Mouse (Mus musculus) heart, embryonic 14.5 days (tissue): ENCODE data around the gene C8b. TPM values are rescaled to one million over a fixed set of nuclear protein-coding genes. Genes with fewer than 3 reads are reported as not detected.

ENCODE experiments used
- ATAC-seq: fragments of 200-750 bp; cut with Nextera tagmentation; 2 replicates; pipeline ENCODE4 v1.8.0; 2017; ENCODE audit warnings: low read depth, moderate TSS enrichment; ENCODE audit not compliant: insufficient number of reproducible peaks, insufficient read depth, low FRiP score
- H3K27ac ChIP-seq, 2 experiments: fragments of 200-500 bp in 1 of 2; fragments of 300-500 bp in 1 of 2; sonication (generic) in 1 of 2; replicated peaks in 1 of 2; 2 replicates each; pipeline ENCODE4 v1.5.1; 2012 to 2014; ENCODE audit warnings: low read depth in 2 of 2, low read length in 2 of 2, control low read depth in 1 of 2, mild to moderate bottlenecking in 1 of 2, mixed read lengths in 1 of 2; ENCODE audit not compliant: control insufficient read depth in 1 of 2, insufficient read depth in 1 of 2
- H3K27me3 ChIP-seq: fragments of 300-500 bp; sonication (generic); 2 replicates; pipeline ENCODE4 v1.6.1; 2014; ENCODE audit warnings: mild to moderate bottlenecking, low read length, control low read depth; ENCODE audit not compliant: control insufficient read depth, insufficient read depth
- H3K36me3 ChIP-seq: fragments of 300-500 bp; sonication (generic); 2 replicates; pipeline ENCODE4 v1.6.1; 2014; ENCODE audit warnings: mild to moderate bottlenecking, control low read depth, low read length, mixed read lengths; ENCODE audit not compliant: control insufficient read depth, insufficient read depth
- H3K4me1 ChIP-seq, 2 experiments: fragments of 200-500 bp in 1 of 2; fragments of 300-500 bp in 1 of 2; sonication (generic) in 1 of 2; 2 replicates each; pipeline ENCODE4 v1.6.1; 2012 to 2014; ENCODE audit warnings: low read length in 2 of 2, control low read depth in 1 of 2, mixed read lengths in 1 of 2; ENCODE audit not compliant: control insufficient read depth in 2 of 2, insufficient read depth in 2 of 2
- H3K4me2 ChIP-seq: fragments of 300-500 bp; sonication (generic); 2 replicates; pipeline ENCODE4 v1.6.1; 2014; ENCODE audit warnings: mild to moderate bottlenecking, low read length
- H3K4me3 ChIP-seq, 2 experiments: fragments of 200-500 bp in 1 of 2; fragments of 300-500 bp in 1 of 2; sonication (generic) in 1 of 2; 2 replicates each; pipeline ENCODE4 v1.5.1; 2012 to 2014; ENCODE audit warnings: low read length in 2 of 2, mild to moderate bottlenecking in 2 of 2, control low read depth in 1 of 2, low read depth in 1 of 2, moderate library complexity in 1 of 2; ENCODE audit not compliant: control insufficient read depth in 1 of 2, insufficient read depth in 1 of 2
- H3K9ac ChIP-seq: fragments of 300-500 bp; sonication (generic); 2 replicates; pipeline ENCODE4 v1.6.1; 2014; ENCODE audit warnings: mild to moderate bottlenecking, low read length
- H3K9me3 ChIP-seq: fragments of 300-500 bp; sonication (generic); 2 replicates; pipeline ENCODE4 v1.6.1; 2016; ENCODE audit warnings: low read length, control low read depth; ENCODE audit not compliant: control insufficient read depth
- WGBS: fragments of 180-500 bp; shearing (Covaris S2); extraction: QIAGEN DNeasy Blood & Tissue Kit; methylation state at CpG from one replicate; pipeline ENCODE4 v1.1.7; 2014; 5-methylcytosine and 5-hydroxymethylcytosine counted together
- polyA plus RNA-seq: library from polyadenylated mRNA; unstranded; fragments of >200 nt; fragmentation: Nextera tagmentation; extraction: Ambion mirVana; gene quantifications from 2 replicates; pipeline ENCODE4 v1.2.1, GENCODE M21; 2014

Gene C8b
- polyA plus RNA-seq, 1 experiment from 2014 or later = not detected

DNA sequence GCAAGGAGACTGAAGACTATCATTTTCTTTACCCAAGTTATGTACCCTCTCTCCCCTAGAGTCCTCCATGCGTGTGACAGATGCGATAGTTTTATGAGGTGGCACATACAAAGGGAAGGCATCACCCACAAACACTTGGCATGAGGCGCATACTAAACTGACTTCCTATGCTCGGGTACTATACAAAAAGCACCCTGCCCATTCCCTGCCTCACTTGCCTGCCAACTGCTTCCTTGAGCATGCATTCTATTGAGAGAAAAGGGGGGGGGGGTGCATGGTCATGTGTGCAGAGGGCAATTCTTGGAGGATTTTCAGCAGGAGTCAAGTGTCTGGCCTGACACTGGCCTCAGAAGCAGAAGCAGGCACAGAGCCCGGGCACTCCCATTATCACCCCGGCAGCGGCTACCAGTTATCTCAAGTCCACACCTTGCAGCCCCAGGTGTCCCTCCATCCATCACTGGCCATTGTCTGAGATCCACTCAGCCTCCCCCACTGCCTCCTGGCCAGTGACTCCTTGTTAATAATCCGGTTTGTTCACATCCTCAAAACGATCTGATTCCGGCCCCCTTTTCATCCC, 44.7 kb downstream of the C8b start:
- H3K4me1 ChIP-seq = no peaks in the 10 kb centered on the region; a peak in 1 of 4 replicates
- no peak overlapping the region for H3K4me3 ChIP-seq
- H3K27ac ChIP-seq = no peak overlapping the region
- no peak overlapping the region for H3K4me2 ChIP-seq
- H3K9ac ChIP-seq = no peak overlapping the region
- WGBS = 64% methylated on average over 10 of the region's 10 CpGs
- no peaks in the 10 kb centered on the region for H3K27me3 ChIP-seq
- ATAC-seq = no peak
- H3K36me3 ChIP-seq = no peaks in the 10 kb centered on the region
- H3K9me3 ChIP-seq = no peaks in the 10 kb centered on the region

DNA sequence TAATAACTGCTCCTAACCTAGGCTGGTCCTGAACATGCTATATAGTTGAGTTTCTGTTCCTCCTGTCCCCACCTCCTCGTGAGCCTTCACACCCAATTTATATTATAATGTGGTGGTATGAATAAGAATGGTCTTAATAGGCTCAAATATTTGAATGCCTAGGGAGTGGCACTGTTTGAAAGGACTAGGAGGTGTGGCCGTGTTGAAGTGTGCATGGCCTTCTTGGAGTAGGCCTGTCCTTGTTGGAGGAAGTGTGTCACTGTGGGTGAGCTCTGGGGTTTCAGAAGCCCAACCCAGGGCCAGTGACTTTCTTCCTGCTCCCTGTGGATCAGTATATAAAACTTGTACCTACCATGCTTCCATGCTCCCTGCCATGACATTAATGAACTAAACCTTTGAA, 47.5 kb downstream of the C8b start:
- H3K27ac ChIP-seq = no peak overlapping the region
- no peak for ATAC-seq
- H3K9ac ChIP-seq = no peak overlapping the region
- no peaks in the 10 kb centered on the region for H3K27me3 ChIP-seq
- H3K9me3 ChIP-seq = no peaks in the 10 kb centered on the region
- H3K4me1 ChIP-seq = no peaks in the 10 kb centered on the region; a peak in 1 of 4 replicates
- 80% methylated on average over 2 of the region's 2 CpGs for WGBS
- no peak overlapping the region for H3K4me2 ChIP-seq
- H3K36me3 ChIP-seq = no peaks in the 10 kb centered on the region
- no peak overlapping the region for H3K4me3 ChIP-seq

- no peaks in the 10 kb centered on the region for H3K36me3 ChIP-seq
- no peak overlapping the region for H3K27ac ChIP-seq
- no peak overlapping the region for H3K9ac ChIP-seq
- H3K4me3 ChIP-seq = no peak overlapping the region
- no peaks in the 10 kb centered on the region for H3K4me1 ChIP-seq
- no peaks in the 10 kb centered on the region for H3K27me3 ChIP-seq
- ATAC-seq = no peak
- WGBS = 87% methylated on average over 4 of the region's 4 CpGs
- H3K4me2 ChIP-seq = no peak overlapping the region
- no peaks in the 10 kb centered on the region for H3K9me3 ChIP-seq
These were observed 50.6 kb downstream of the C8b start for GRCm38 (mm10) chr4:104816519-104817232.

GRCm38 (mm10) chr4:104817509-104817908, 51.4 kb downstream of the C8b start:
- H3K9ac ChIP-seq = no peak overlapping the region
- H3K27me3 ChIP-seq = no peaks in the 10 kb centered on the region
- H3K36me3 ChIP-seq = no peaks in the 10 kb centered on the region
- no peak overlapping the region for H3K27ac ChIP-seq
- H3K4me1 ChIP-seq = no peaks in the 10 kb centered on the region
- H3K4me3 ChIP-seq = no peak overlapping the region
- WGBS = 49% methylated on average over 2 of the region's 2 CpGs
- no peak overlapping the region for H3K4me2 ChIP-seq
- H3K9me3 ChIP-seq = no peaks in the 10 kb centered on the region
- ATAC-seq = no peak

DNA sequence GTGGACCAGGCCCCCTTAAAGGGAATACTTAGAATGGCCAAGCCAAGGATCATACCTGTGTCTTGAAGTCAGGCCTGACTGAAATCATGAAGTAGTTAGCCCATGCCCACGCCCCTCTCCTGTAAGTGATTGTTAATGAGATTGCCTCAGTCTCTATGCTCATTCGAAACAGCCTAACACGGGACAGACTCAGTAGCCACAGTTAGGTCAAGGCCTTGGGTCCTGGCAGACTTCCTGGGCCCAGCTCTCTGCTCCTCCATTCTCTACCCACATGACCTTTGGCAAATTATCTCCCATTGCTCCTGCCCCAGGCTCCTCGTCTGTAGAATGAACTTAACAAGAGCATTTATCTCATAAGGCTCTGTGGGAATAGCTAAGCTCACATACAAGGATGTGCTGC, 52.9 kb downstream of the C8b start:
- H3K27me3 ChIP-seq = no peaks in the 10 kb centered on the region
- H3K4me3 ChIP-seq = no peak overlapping the region
- no peaks in the 10 kb centered on the region for H3K4me1 ChIP-seq
- no peak overlapping the region for H3K4me2 ChIP-seq
- 54% methylated on average over 4 of the region's 4 CpGs for WGBS
- no peak overlapping the region for H3K9ac ChIP-seq
- no peak for ATAC-seq
- no peaks in the 10 kb centered on the region for H3K36me3 ChIP-seq
- no peaks in the 10 kb centered on the region for H3K9me3 ChIP-seq
- no peak overlapping the region for H3K27ac ChIP-seq

- Histone ChIP-seq H3K9me3 (no peaks in the 10 kb centered on the region), H3K9ac (no peak overlapping the region), H3K27me3 (no peaks in the 10 kb centered on the region), H3K4me1 (no peaks in the 10 kb centered on the region), H3K4me2 (no peak overlapping the region), H3K36me3 (no peaks in the 10 kb centered on the region), H3K27ac (no peak overlapping the region), H3K4me3 (no peak overlapping the region)
- no peak for ATAC-seq
- WGBS = 33% methylated on average over 4 of the region's 4 CpGs
These were observed 53.8 kb downstream of the C8b start for GRCm38 (mm10) chr4:104819891-104820290.

DNA sequence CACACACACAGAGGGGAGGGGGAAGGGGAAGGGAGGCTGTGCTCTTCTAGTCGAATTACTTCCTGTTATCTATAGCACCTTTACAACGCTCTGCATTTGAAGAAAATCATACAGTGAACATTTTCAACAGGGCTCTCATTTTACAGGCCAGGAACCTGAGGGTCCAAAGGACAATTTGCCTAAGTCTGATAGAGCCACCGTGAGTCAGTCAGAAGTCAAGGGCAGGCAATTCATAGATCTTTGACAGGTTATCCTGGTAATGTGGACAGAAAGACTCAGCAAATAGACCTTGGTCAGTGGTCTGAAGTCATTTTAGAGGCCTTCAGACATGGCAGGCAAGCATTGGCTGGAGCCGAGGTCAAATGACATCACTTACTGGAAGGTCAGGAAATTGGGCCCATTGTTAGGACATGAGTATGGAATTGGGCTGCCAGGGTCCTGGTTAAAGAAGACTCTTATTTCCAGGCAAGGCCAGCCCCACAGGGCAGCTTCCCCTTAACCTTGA, 57.5 kb downstream of the C8b start:
- no peak overlapping the region for H3K4me3 ChIP-seq
- no peak for ATAC-seq
- 70% methylated on average over 4 of the region's 4 CpGs for WGBS
- no peak overlapping the region for H3K27ac ChIP-seq
- H3K9me3 ChIP-seq = no peaks in the 10 kb centered on the region
- H3K27me3 ChIP-seq = no peaks in the 10 kb centered on the region
- H3K9ac ChIP-seq = no peak overlapping the region
- no peaks in the 10 kb centered on the region for H3K36me3 ChIP-seq
- H3K4me2 ChIP-seq = no peak overlapping the region
- no peaks in the 10 kb centered on the region for H3K4me1 ChIP-seq
